Mouse (Mus musculus): ENCODE data around the gene Gabrb1. TPM values are rescaled to one million over a fixed set of nuclear protein-coding genes. Genes with fewer than 3 reads are reported as not detected.
"Not testable (repeated sequence)": the region's sequence is repeated elsewhere in the genome, so short reads cannot be mapped to it uniquely, and the experiment has no call there.

Gene Gabrb1
- polyA plus RNA-seq, 1 experiment = not detected

DNA sequence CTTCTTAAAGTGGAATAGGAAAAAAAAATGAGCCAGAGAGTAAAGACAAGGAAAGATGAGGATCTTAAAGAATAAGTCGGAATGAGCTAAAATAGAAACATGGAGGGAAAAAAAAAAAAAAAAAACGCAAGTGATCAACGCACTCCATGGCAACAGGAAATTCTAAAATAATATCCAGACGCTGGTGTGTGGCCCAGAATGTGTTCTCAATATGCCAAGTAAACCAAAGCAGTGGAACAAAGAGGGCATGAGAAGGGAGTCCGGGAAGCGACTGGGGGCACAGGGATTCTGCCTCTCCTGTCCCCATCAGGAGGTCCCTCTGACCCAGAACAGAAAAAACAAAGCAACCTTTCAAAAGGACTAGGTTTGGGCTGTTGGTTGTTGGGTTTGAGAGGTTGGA lies 410.9 kb downstream of the Gabrb1 start:
- H3K27me3 ChIP-seq (ENCODE audit: control insufficient read depth, insufficient read depth, low read length, poor library complexity, severe bottlenecking) = no peaks in the 10 kb centered on the region
- no peaks in the 10 kb centered on the region for H3K4me1 ChIP-seq (ENCODE audit: control insufficient read depth, insufficient read depth, low read length)
- no peak overlapping the region for H3K27ac ChIP-seq (ENCODE audit: insufficient read depth, low read length)
- H3K36me3 ChIP-seq (ENCODE audit: control insufficient read depth, insufficient read depth, low read length, poor library complexity, severe bottlenecking) = no peaks in the 10 kb centered on the region
- H3K9ac ChIP-seq (ENCODE audit: low read depth, poor library complexity, severe bottlenecking) = no peak overlapping the region
- H3K4me3 ChIP-seq (ENCODE audit: low read depth, low read length) = no peak overlapping the region
- TF ChIP-seq POLR2A (IDR thresholded peaks at IDR 0.05; ENCODE audit: insufficient read depth, low read length) (no peak), CTCF (IDR thresholded peaks at IDR 0.05; ENCODE audit: low read depth, low read length) (no peak), EP300 (IDR thresholded peaks at IDR 0.05; ENCODE audit: insufficient read depth, low read depth, low read length) (no peak)
- no peaks in the 10 kb centered on the region for H3K9me3 ChIP-seq (replicated peaks; ENCODE audit: control insufficient read depth, insufficient read depth, low read length, poor library complexity, severe bottlenecking)

- H3K27ac ChIP-seq (ENCODE audit: insufficient read depth, low read length); H3K27me3 ChIP-seq (ENCODE audit: control insufficient read depth, insufficient read depth, low read length, poor library complexity, severe bottlenecking); H3K4me3 ChIP-seq (ENCODE audit: low read depth, low read length); H3K36me3 ChIP-seq (ENCODE audit: control insufficient read depth, insufficient read depth, low read length, poor library complexity, severe bottlenecking); H3K9me3 ChIP-seq (replicated peaks; ENCODE audit: control insufficient read depth, insufficient read depth, low read length, poor library complexity, severe bottlenecking); H3K9ac ChIP-seq (ENCODE audit: low read depth, poor library complexity, severe bottlenecking); H3K4me1 ChIP-seq (ENCODE audit: control insufficient read depth, insufficient read depth, low read length): not testable (repeated sequence)
These were observed 411.5 kb downstream of the Gabrb1 start for GRCm38 (mm10) chr5:72069398-72069797.

DNA sequence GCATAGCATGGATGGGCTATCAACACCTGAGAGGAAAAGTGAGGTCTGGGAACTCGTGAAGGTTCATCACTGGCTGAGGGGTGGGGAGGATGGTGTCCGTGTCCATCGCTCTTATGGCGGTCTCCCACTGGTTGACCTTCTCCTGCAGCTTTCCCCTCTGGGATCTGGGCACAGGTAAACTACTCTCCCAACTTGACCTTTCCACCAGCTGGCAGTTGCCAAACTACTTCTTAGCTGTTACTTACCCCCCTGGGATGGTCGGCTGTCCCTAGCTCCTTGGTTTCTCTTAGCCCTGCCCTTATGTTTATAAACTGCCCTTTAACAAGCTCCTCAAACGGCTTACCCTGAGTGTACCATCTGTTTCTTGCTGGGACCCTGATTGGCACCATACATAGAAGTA lies 418.9 kb downstream of the Gabrb1 start:
- Histone ChIP-seq H3K27me3 (ENCODE audit: control insufficient read depth, insufficient read depth, low read length, poor library complexity, severe bottlenecking) (no peaks in the 10 kb centered on the region), H3K9me3 (replicated peaks; ENCODE audit: control insufficient read depth, insufficient read depth, low read length, poor library complexity, severe bottlenecking) (peaks cover 8% of the 10 kb centered on the region; the same call in 1 of the 2 replicates), H3K9ac (ENCODE audit: low read depth, poor library complexity, severe bottlenecking) (no peak overlapping the region), H3K27ac (ENCODE audit: insufficient read depth, low read length) (no peak overlapping the region), H3K36me3 (ENCODE audit: control insufficient read depth, insufficient read depth, low read length, poor library complexity, severe bottlenecking) (no peaks in the 10 kb centered on the region), H3K4me3 (ENCODE audit: low read depth, low read length) (no peak overlapping the region), H3K4me1 (ENCODE audit: control insufficient read depth, insufficient read depth, low read length) (no peaks in the 10 kb centered on the region)
- TF ChIP-seq POLR2A (IDR thresholded peaks at IDR 0.05; ENCODE audit: insufficient read depth, low read length) (no peak), EP300 (IDR thresholded peaks at IDR 0.05; ENCODE audit: insufficient read depth, low read depth, low read length) (no peak), CTCF (IDR thresholded peaks at IDR 0.05; ENCODE audit: low read depth, low read length) (no peak)

GRCm38 (mm10) chr5:72086518-72086917 lies 428.6 kb downstream of the Gabrb1 start:
- no peak overlapping the region for H3K27ac ChIP-seq (ENCODE audit: insufficient read depth, low read length)
- H3K9me3 ChIP-seq (replicated peaks; ENCODE audit: control insufficient read depth, insufficient read depth, low read length, poor library complexity, severe bottlenecking) = no peaks in the 10 kb centered on the region
- TF ChIP-seq CTCF (IDR thresholded peaks at IDR 0.05; ENCODE audit: low read depth, low read length) = no peak
- no peak for TF ChIP-seq EP300 (IDR thresholded peaks at IDR 0.05; ENCODE audit: insufficient read depth, low read depth, low read length)
- TF ChIP-seq POLR2A (IDR thresholded peaks at IDR 0.05; ENCODE audit: insufficient read depth, low read length) = no peak
- H3K4me1 ChIP-seq (ENCODE audit: control insufficient read depth, insufficient read depth, low read length) = no peaks in the 10 kb centered on the region
- no peaks in the 10 kb centered on the region; the same call in 1 of the 2 replicates for H3K27me3 ChIP-seq (ENCODE audit: control insufficient read depth, insufficient read depth, low read length, poor library complexity, severe bottlenecking)
- no peaks in the 10 kb centered on the region for H3K36me3 ChIP-seq (ENCODE audit: control insufficient read depth, insufficient read depth, low read length, poor library complexity, severe bottlenecking)
- H3K4me3 ChIP-seq (ENCODE audit: low read depth, low read length) = no peak overlapping the region
- H3K9ac ChIP-seq (ENCODE audit: low read depth, poor library complexity, severe bottlenecking) = no peak overlapping the region

DNA sequence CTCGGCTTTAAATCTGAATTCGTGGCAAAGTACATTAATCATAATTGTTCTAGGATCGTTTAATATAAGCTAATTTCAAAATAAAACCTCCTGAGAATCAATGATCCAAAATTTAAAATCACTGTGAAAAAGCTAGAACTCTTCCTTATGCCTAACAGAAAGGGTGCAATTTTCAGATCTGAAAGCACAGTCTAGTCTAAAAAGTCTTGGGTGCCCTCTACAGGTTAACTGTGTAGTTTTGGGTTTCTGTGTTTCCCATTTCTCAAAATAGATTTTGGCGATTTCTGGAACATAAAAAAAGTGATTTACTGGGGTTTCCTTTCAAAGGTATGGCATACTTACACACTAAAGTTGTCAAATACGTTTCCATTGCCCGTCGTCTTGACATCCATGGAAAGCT lies 436.7 kb downstream of the Gabrb1 start:
- H3K9me3 ChIP-seq (replicated peaks; ENCODE audit: control insufficient read depth, insufficient read depth, low read length, poor library complexity, severe bottlenecking) = no peaks in the 10 kb centered on the region
- no peak for TF ChIP-seq EP300 (IDR thresholded peaks at IDR 0.05; ENCODE audit: insufficient read depth, low read depth, low read length)
- TF ChIP-seq CTCF (IDR thresholded peaks at IDR 0.05; ENCODE audit: low read depth, low read length) = no peak
- no peak for TF ChIP-seq POLR2A (IDR thresholded peaks at IDR 0.05; ENCODE audit: insufficient read depth, low read length)

DNA sequence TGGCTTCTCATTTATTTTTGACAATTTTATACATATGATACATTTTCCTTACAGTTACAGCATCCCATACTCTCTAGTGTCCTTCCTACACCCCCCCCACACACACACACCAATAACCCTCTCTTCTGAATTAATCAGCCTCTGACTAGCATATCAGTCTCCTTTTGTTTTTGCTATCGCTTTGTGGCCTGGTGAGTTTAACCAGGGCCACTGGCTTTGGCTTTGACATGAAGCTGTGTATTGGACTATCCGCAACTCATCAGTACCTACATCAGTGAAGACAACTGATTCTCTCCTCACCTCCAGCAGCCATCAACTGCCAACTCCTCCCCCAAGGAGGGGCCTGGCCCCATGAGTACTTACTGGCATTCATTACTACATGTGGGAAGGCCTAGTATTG lies 437.1 kb downstream of the Gabrb1 start:
- Histone ChIP-seq H3K27me3 (ENCODE audit: control insufficient read depth, insufficient read depth, low read length, poor library complexity, severe bottlenecking) (no peaks in the 10 kb centered on the region), H3K9ac (ENCODE audit: low read depth, poor library complexity, severe bottlenecking) (no peak overlapping the region), H3K9me3 (replicated peaks; ENCODE audit: control insufficient read depth, insufficient read depth, low read length, poor library complexity, severe bottlenecking) (no peaks in the 10 kb centered on the region), H3K4me1 (ENCODE audit: control insufficient read depth, insufficient read depth, low read length) (no peaks in the 10 kb centered on the region), H3K4me3 (ENCODE audit: low read depth, low read length) (no peak overlapping the region), H3K27ac (ENCODE audit: insufficient read depth, low read length) (no peak overlapping the region), H3K36me3 (ENCODE audit: control insufficient read depth, insufficient read depth, low read length, poor library complexity, severe bottlenecking) (no peaks in the 10 kb centered on the region)
- no peak for TF ChIP-seq POLR2A (IDR thresholded peaks at IDR 0.05; ENCODE audit: insufficient read depth, low read length)
- TF ChIP-seq EP300 (IDR thresholded peaks at IDR 0.05; ENCODE audit: insufficient read depth, low read depth, low read length) = no peak
- TF ChIP-seq CTCF (IDR thresholded peaks at IDR 0.05; ENCODE audit: low read depth, low read length) = no peak

More for the DNA sequence above, 436.7 kb downstream of the Gabrb1 start:
- no peaks in the 10 kb centered on the region for H3K36me3 ChIP-seq (ENCODE audit: control insufficient read depth, insufficient read depth, low read length, poor library complexity, severe bottlenecking)
- H3K4me1 ChIP-seq (ENCODE audit: control insufficient read depth, insufficient read depth, low read length) = no peaks in the 10 kb centered on the region
- no peaks in the 10 kb centered on the region for H3K27me3 ChIP-seq (ENCODE audit: control insufficient read depth, insufficient read depth, low read length, poor library complexity, severe bottlenecking)
- H3K4me3 ChIP-seq (ENCODE audit: low read depth, low read length) = no peak overlapping the region
- H3K27ac ChIP-seq (ENCODE audit: insufficient read depth, low read length) = no peak overlapping the region
- H3K9ac ChIP-seq (ENCODE audit: low read depth, poor library complexity, severe bottlenecking) = no peak overlapping the region
